Mouse (Mus musculus): ENCODE results near the gene Ankrd17. TPM values are rescaled to one million over a fixed set of nuclear protein-coding genes. Genes with fewer than 3 reads are reported as not detected.

Ankrd17 gene
- polyA plus RNA-seq, 1 experiment from 2014 or later: 37.9 TPM

DNA sequence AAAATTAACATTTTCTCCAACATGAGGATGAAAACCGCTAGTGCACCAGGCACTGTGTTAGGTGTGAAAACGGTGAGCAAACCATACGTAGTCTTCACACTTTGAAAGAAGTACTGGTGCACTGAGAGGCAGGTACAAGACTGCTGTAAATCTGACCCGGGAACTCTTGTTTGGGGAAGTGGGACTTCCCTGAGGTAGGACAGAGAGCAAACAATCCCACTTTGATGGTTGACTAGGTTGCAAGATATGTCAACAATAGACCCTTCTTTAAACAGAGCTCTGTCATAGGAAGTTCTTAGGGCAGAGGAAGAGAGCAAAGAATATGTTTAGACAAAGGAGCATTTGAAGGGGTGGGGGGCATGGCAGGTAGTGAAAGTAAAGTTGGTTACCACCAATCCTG is 7.3 kb upstream of the Ankrd17 start:
- Histone ChIP-seq H3K4me3 (replicated peaks; ENCODE audit: low read length) (no peak overlapping the region), H3K4me2 (replicated peaks) (no peak overlapping the region), H3K9me3 (ENCODE audit: control insufficient read depth, low read length) (no peaks in the 10 kb centered on the region), H3K27me3 (ENCODE audit: control insufficient read depth, insufficient read depth, low read length) (no peaks in the 10 kb centered on the region), H3K9ac (no peak overlapping the region), H3K36me3 (replicated peaks; ENCODE audit: control insufficient read depth, insufficient read depth) (no peaks in the 10 kb centered on the region), H3K4me1 (replicated peaks; ENCODE audit: control insufficient read depth, insufficient read depth, low read length) (no peaks in the 10 kb centered on the region), H3K27ac (no peak overlapping the region)
- ATAC-seq (ENCODE audit: low FRiP score) (no peak), DNase-seq (ENCODE audit: low spot score) (no peak)
- WGBS: 94% methylated on average over 4 of the region's 4 CpGs

DNA sequence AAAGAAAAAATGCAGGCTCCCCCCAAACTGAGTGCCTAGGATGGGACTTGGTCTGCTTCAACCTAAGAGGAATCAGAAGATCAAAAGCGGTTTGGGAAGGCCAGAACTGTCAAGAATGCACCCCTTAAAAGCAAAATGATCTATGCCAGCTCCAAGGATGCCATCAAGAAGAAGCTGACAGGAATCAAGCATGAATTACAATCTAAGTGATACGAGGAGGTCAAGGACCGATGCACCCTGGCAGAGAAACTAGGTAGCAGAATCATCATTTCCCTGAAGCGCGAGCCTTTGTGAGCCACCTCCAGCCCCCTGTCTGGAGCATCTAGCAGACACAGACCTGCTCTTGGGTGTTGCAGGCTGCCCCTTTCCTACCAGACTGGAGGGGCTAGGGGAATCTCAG is 4.0 kb upstream of the Ankrd17 start:
- WGBS: 84% methylated on average over 5 of the region's 5 CpGs
- no peak overlapping the region for H3K27ac ChIP-seq
- ATAC-seq (ENCODE audit: low FRiP score): no peak
- no peaks in the 10 kb centered on the region for H3K9me3 ChIP-seq (ENCODE audit: control insufficient read depth, low read length)
- no peaks in the 10 kb centered on the region for H3K27me3 ChIP-seq (ENCODE audit: control insufficient read depth, insufficient read depth, low read length)
- H3K36me3 ChIP-seq (replicated peaks; ENCODE audit: control insufficient read depth, insufficient read depth): no peaks in the 10 kb centered on the region
- H3K4me3 ChIP-seq (replicated peaks; ENCODE audit: low read length): no peak overlapping the region
- no peaks in the 10 kb centered on the region for H3K4me1 ChIP-seq (replicated peaks; ENCODE audit: control insufficient read depth, insufficient read depth, low read length)
- DNase-seq (ENCODE audit: low spot score): no peak
- H3K4me2 ChIP-seq (replicated peaks): no peak overlapping the region
- no peak overlapping the region for H3K9ac ChIP-seq

- DNase-seq (ENCODE audit: low spot score): no peak
These were observed 608 bp upstream of the Ankrd17 start, which contains the start of gene Gm9958 for GRCm38 (mm10) chr5:90367067-90367303. Gene Gm9958, plus strand, starts transcription at chr5:90367204.

GRCm38 (mm10) chr5:90365141-90365951 is 1.0 kb downstream of the Ankrd17 start:
- H3K9ac ChIP-seq: peak overlapping the region; percentile 90
- peak; percentile 51 for DNase-seq (ENCODE audit: low spot score)
- no peaks in the 10 kb centered on the region for H3K9me3 ChIP-seq (ENCODE audit: control insufficient read depth, low read length)
- peak overlapping the region; percentile 64 for H3K4me3 ChIP-seq (replicated peaks; ENCODE audit: low read length)
- no peaks in the 10 kb centered on the region for H3K36me3 ChIP-seq (replicated peaks; ENCODE audit: control insufficient read depth, insufficient read depth)
- peak overlapping the region; percentile 83 for H3K4me2 ChIP-seq (replicated peaks)
- WGBS: under 1% methylated on average over 60 of the region's 61 CpGs
- H3K27ac ChIP-seq: peak overlapping the region; percentile 99
- peak; percentile 11 for ATAC-seq (ENCODE audit: low FRiP score)
- H3K27me3 ChIP-seq (ENCODE audit: control insufficient read depth, insufficient read depth, low read length): no peaks in the 10 kb centered on the region
- peaks cover 15% of the 10 kb centered on the region for H3K4me1 ChIP-seq (replicated peaks; ENCODE audit: control insufficient read depth, insufficient read depth, low read length)

More at GRCm38 (mm10) chr5:90367067-90367303, 608 bp upstream of the Ankrd17 start, which contains the start of gene Gm9958:
- no peak for ATAC-seq (ENCODE audit: low FRiP score)
- H3K27me3 ChIP-seq (ENCODE audit: control insufficient read depth, insufficient read depth, low read length): no peaks in the 10 kb centered on the region
- no peaks in the 10 kb centered on the region for H3K36me3 ChIP-seq (replicated peaks; ENCODE audit: control insufficient read depth, insufficient read depth)
- peak within 1 kb of the TSS; percentile 83 for H3K4me2 ChIP-seq (replicated peaks)
- no peaks in the 10 kb centered on the region for H3K9me3 ChIP-seq (ENCODE audit: control insufficient read depth, low read length)
- H3K4me1 ChIP-seq (replicated peaks; ENCODE audit: control insufficient read depth, insufficient read depth, low read length): peaks cover 15% of the 10 kb centered on the region
- 3% methylated on average over 7 of the region's 7 CpGs for WGBS
- peak within 1 kb of the TSS; percentile 90 for H3K9ac ChIP-seq
- peak within 1 kb of the TSS; percentile 99 for H3K27ac ChIP-seq
- peak within 1 kb of the TSS; percentile 64 for H3K4me3 ChIP-seq (replicated peaks; ENCODE audit: low read length)

- no peaks in the 10 kb centered on the region for H3K9me3 ChIP-seq (ENCODE audit: control insufficient read depth, low read length)
- H3K27me3 ChIP-seq (ENCODE audit: control insufficient read depth, insufficient read depth, low read length): no peaks in the 10 kb centered on the region
- WGBS: 7% methylated on average over 6 of the region's 6 CpGs
- ATAC-seq (ENCODE audit: low FRiP score): no peak
- H3K4me3 ChIP-seq (replicated peaks; ENCODE audit: low read length): peak overlapping the region; percentile 64
- peak; percentile 62 for DNase-seq (ENCODE audit: low spot score)
- H3K27ac ChIP-seq: 0 out of 2 replicates have a peak overlapping the region, but pooled peaks have one; percentile 99
- H3K4me2 ChIP-seq (replicated peaks): peak overlapping the region; percentile 83
- H3K9ac ChIP-seq: peak overlapping the region; percentile 90
- H3K4me1 ChIP-seq (replicated peaks; ENCODE audit: control insufficient read depth, insufficient read depth, low read length): peaks cover 15% of the 10 kb centered on the region
- H3K36me3 ChIP-seq (replicated peaks; ENCODE audit: control insufficient read depth, insufficient read depth): peaks cover 7% of the 10 kb centered on the region
These were observed 1.9 kb downstream of the Ankrd17 start for GRCm38 (mm10) chr5:90364526-90364925.

DNA sequence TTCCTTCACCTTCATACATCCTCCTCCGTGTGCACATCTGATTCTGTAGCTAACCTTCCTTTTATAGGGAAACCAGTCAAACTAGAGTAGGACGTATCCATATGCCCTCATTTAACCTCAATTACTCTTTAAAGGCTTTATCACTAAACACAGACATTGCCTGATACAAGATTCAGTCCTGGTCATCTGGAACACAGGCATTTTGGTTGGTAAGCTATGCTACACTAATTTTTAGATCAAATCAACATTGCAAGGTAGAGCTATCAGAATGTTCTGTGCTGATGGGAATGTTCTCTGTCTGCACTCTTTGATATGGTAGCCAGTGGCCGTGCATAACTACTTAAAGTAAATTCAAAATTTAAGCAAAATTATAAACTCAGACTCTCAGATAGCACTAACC is 10.6 kb downstream of the Ankrd17 start:
- Histone ChIP-seq H3K4me3 (replicated peaks; ENCODE audit: low read length) (no peak overlapping the region), H3K4me1 (replicated peaks; ENCODE audit: control insufficient read depth, insufficient read depth, low read length) (no peaks in the 10 kb centered on the region), H3K27ac (no peak overlapping the region), H3K36me3 (replicated peaks; ENCODE audit: control insufficient read depth, insufficient read depth) (peaks cover 7% of the 10 kb centered on the region), H3K9ac (no peak overlapping the region), H3K9me3 (ENCODE audit: control insufficient read depth, low read length) (no peaks in the 10 kb centered on the region), H3K27me3 (ENCODE audit: control insufficient read depth, insufficient read depth, low read length) (no peaks in the 10 kb centered on the region), H3K4me2 (replicated peaks) (no peak overlapping the region)
- 90% methylated on average over 3 of the region's 3 CpGs for WGBS
- DNase-seq (ENCODE audit: low spot score) (no peak), ATAC-seq (ENCODE audit: low FRiP score) (no peak)

- no peaks in the 10 kb centered on the region for H3K9me3 ChIP-seq (ENCODE audit: control insufficient read depth, low read length)
- no peaks in the 10 kb centered on the region for H3K27me3 ChIP-seq (ENCODE audit: control insufficient read depth, insufficient read depth, low read length)
- DNase-seq (ENCODE audit: low spot score): no peak
- no peaks in the 10 kb centered on the region for H3K36me3 ChIP-seq (replicated peaks; ENCODE audit: control insufficient read depth, insufficient read depth)
- no peak overlapping the region for H3K27ac ChIP-seq
- no peak overlapping the region for H3K4me2 ChIP-seq (replicated peaks)
- no peaks in the 10 kb centered on the region for H3K4me1 ChIP-seq (replicated peaks; ENCODE audit: control insufficient read depth, insufficient read depth, low read length)
- no peak overlapping the region for H3K4me3 ChIP-seq (replicated peaks; ENCODE audit: low read length)
- ATAC-seq (ENCODE audit: low FRiP score): no peak
- H3K9ac ChIP-seq: no peak overlapping the region
- 94% methylated on average over 4 of the region's 4 CpGs for WGBS
These were observed 12.6 kb downstream of the Ankrd17 start for GRCm38 (mm10) chr5:90353552-90354317.

DNA sequence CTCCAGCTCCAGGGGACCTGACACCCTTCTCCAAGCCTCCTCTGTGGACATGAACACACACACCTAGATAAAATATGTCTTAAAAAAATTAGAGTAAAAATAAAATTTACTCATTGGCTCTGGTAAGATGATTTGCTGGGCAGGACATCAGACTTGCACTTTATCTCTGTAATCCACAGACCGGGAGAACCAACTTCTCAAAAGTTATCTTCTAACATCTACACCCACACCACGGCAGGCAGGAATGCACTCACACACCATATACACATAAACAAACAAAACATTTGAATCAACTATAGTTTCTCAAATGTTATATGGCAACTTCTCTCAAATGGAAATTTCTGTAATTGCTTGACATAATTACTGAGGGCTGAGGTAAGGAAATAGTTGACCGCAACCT is 19.5 kb downstream of the Ankrd17 start:
- no peaks in the 10 kb centered on the region for H3K4me1 ChIP-seq (replicated peaks; ENCODE audit: control insufficient read depth, insufficient read depth, low read length)
- no peak overlapping the region for H3K27ac ChIP-seq
- H3K4me2 ChIP-seq (replicated peaks): no peak overlapping the region
- no peak overlapping the region for H3K4me3 ChIP-seq (replicated peaks; ENCODE audit: low read length)
- no peaks in the 10 kb centered on the region for H3K36me3 ChIP-seq (replicated peaks; ENCODE audit: control insufficient read depth, insufficient read depth)
- ATAC-seq (ENCODE audit: low FRiP score) (no peak), DNase-seq (ENCODE audit: low spot score) (no peak)
- H3K9ac ChIP-seq: no peak overlapping the region
- 93% methylated on average over 3 of the region's 3 CpGs for WGBS
- H3K27me3 ChIP-seq (ENCODE audit: control insufficient read depth, insufficient read depth, low read length): no peaks in the 10 kb centered on the region
- no peaks in the 10 kb centered on the region for H3K9me3 ChIP-seq (ENCODE audit: control insufficient read depth, low read length)

DNA sequence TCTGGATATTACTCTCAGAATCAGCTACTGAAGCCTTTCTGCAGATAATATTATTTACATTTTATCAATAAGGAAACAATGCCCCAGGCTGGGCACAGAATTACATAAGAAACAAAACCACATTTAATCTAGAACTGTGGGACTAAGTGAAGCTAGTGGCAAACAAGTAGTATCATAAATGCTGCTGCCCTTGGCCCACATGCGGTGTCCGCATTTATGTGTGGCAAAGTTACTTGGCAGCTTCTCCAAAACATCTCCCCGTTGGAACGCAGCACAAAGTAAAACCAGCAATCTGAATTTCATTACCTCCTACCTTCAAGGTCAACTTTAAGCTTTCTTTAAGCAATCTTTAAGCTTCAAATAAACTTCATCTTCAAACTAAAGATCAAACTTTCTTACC is 25.5 kb downstream of the Ankrd17 start:
- Histone ChIP-seq H3K27me3 (ENCODE audit: control insufficient read depth, insufficient read depth, low read length) (no peaks in the 10 kb centered on the region), H3K4me3 (replicated peaks; ENCODE audit: low read length) (no peak overlapping the region), H3K36me3 (replicated peaks; ENCODE audit: control insufficient read depth, insufficient read depth) (no peaks in the 10 kb centered on the region), H3K4me2 (replicated peaks) (no peak overlapping the region), H3K9me3 (ENCODE audit: control insufficient read depth, low read length) (no peaks in the 10 kb centered on the region), H3K27ac (no peak overlapping the region), H3K4me1 (replicated peaks; ENCODE audit: control insufficient read depth, insufficient read depth, low read length) (peaks cover 8% of the 10 kb centered on the region), H3K9ac (no peak overlapping the region)
- DNase-seq (ENCODE audit: low spot score) (no peak), ATAC-seq (ENCODE audit: low FRiP score) (no peak)
- WGBS: 65% methylated on average over 4 of the region's 4 CpGs
